Mouse (Mus musculus) ES-Bruce4 (cell line): ENCODE measurements around the gene Pdhb. TPM values are rescaled to one million over a fixed set of nuclear protein-coding genes. Genes with fewer than 3 reads are reported as not detected.

Experiments used
- H3K27ac ChIP-seq: 2 replicates; pipeline ENCODE4 v1.5.1; 2012; ENCODE audit warnings: low read length, inconsistent platforms; ENCODE audit not compliant: insufficient read depth
- H3K27me3 ChIP-seq: 2 replicates; pipeline ENCODE4 v1.6.1; 2012; ENCODE audit warnings: mild to moderate bottlenecking, low read length, inconsistent platforms; ENCODE audit not compliant: control insufficient read depth, poor library complexity, insufficient read depth, severe bottlenecking
- H3K36me3 ChIP-seq: 2 replicates; pipeline ENCODE4 v1.6.1; 2012; ENCODE audit warnings: inconsistent platforms, mild to moderate bottlenecking, low read length, moderate library complexity; ENCODE audit not compliant: control insufficient read depth, poor library complexity, insufficient read depth, severe bottlenecking
- H3K4me1 ChIP-seq: one replicate; pipeline ENCODE4 v1.8.1; 2011; ENCODE audit warnings: low read length; ENCODE audit not compliant: control insufficient read depth, insufficient read depth
- H3K4me3 ChIP-seq: 2 replicates; pipeline ENCODE4 v1.5.1; 2011; ENCODE audit warnings: low read depth, mild to moderate bottlenecking, low read length
- H3K9ac ChIP-seq: 2 replicates; pipeline ENCODE4 v1.6.1; 2012; ENCODE audit warnings: low read depth, mild to moderate bottlenecking, inconsistent platforms; ENCODE audit not compliant: poor library complexity, severe bottlenecking
- H3K9me3 ChIP-seq: replicated peaks from 2 replicates; pipeline ENCODE4 v1.6.1; 2012; ENCODE audit warnings: mild to moderate bottlenecking, low read length, inconsistent platforms; ENCODE audit not compliant: control insufficient read depth, poor library complexity, insufficient read depth, severe bottlenecking
- CTCF ChIP-seq: IDR thresholded peaks from one replicate; pipeline ENCODE4 v1.8.1; 2011; ENCODE audit warnings: low read depth, low read length
- EP300 ChIP-seq: IDR thresholded peaks from 2 replicates; pipeline ENCODE4 v1.6.1; 2011; ENCODE audit warnings: low read depth, low read length; ENCODE audit not compliant: insufficient read depth
- POLR2A ChIP-seq: IDR thresholded peaks from one replicate; pipeline ENCODE4 v1.8.1; 2011; ENCODE audit warnings: low read length; ENCODE audit not compliant: insufficient read depth
- polyA plus RNA-seq: library from polyadenylated mRNA; stranded (reverse); fragments of >200 nt; gene quantifications from 2 replicates; pipeline ENCODE4 v1.2.4, GENCODE M21; 2011; ENCODE audit warnings: low read depth; ENCODE audit not compliant: missing spikeins, insufficient read depth, insufficient read length

Gene Pdhb
- polyA plus RNA-seq, 1 experiment: 168 TPM

DNA sequence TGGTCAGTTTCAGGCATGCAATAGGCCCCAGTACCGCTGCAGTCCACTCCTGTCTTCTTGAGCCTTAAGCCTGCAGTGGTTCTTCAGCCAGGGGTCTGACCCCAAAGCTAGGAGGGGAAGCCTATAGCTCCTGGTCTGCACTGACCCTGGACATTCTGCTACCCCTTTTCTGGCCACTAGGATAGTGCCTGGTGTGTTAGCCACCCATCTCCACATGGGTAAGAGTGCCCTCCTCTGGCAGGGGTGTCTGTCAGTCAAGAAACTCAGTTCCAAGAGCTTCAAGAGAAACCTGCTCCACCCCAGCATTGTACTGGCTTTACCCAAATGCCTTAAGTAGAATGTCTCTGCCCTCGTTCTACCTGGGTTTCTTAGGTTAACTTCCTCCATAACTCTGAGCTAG is 11.0 kb downstream of the Pdhb start:
- TF ChIP-seq CTCF (peak; percentile 12), POLR2A (no peak), EP300 (no peak)
- no peak overlapping the region for H3K4me3 ChIP-seq
- H3K36me3 ChIP-seq: peaks cover 28% of the 10 kb centered on the region
- no peaks in the 10 kb centered on the region for H3K4me1 ChIP-seq
- H3K9ac ChIP-seq: no peak overlapping the region
- no peak overlapping the region for H3K27ac ChIP-seq
- H3K9me3 ChIP-seq: no peaks in the 10 kb centered on the region
- no peaks in the 10 kb centered on the region for H3K27me3 ChIP-seq

DNA sequence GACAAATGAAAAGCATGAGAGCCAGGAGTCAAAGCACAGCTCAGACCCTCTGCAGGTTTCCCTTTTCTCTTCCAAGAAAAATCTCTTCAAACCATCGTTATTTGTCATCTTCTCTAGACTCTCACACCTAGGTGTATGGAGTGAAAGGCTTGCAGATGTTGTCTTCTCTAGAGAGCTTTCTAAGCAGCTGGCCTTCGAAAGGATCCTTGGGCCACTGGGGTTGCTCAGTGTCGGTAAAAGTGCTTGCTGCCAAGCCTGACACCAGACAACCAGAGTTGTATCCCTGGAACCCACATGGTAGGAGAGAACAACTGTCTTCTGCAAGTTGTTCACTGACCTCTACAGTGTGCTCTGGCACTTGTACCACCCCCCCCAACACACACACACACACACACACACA is 13.7 kb downstream of the Pdhb start:
- Histone ChIP-seq H3K4me3 (no peak overlapping the region), H3K27me3 (no peaks in the 10 kb centered on the region), H3K36me3 (peaks cover 6% of the 10 kb centered on the region; the same call in 1 of the 2 replicates), H3K4me1 (no peaks in the 10 kb centered on the region), H3K9me3 (no peaks in the 10 kb centered on the region), H3K9ac (no peak overlapping the region), H3K27ac (no peak overlapping the region)
- TF ChIP-seq EP300 (no peak), CTCF (no peak), POLR2A (no peak)

- no peaks in the 10 kb centered on the region for H3K27me3 ChIP-seq
- TF ChIP-seq EP300 (no peak), CTCF (no peak), POLR2A (no peak)
- no peaks in the 10 kb centered on the region for H3K4me1 ChIP-seq
- no peak overlapping the region for H3K4me3 ChIP-seq
- H3K9ac ChIP-seq: no peak overlapping the region
- H3K36me3 ChIP-seq: peaks cover 6% of the 10 kb centered on the region; the same call in 1 of the 2 replicates
- no peaks in the 10 kb centered on the region for H3K9me3 ChIP-seq
- H3K27ac ChIP-seq: no peak overlapping the region
Observed at GRCm38 (mm10) chr14:8158721-8159120, 14.1 kb downstream of the Pdhb start.

GRCm38 (mm10) chr14:8156947-8157346 is 15.9 kb downstream of the Pdhb start:
- TF ChIP-seq CTCF (no peak), EP300 (no peak), POLR2A (no peak)
- H3K36me3 ChIP-seq: no peaks in the 10 kb centered on the region
- H3K4me1 ChIP-seq: no peaks in the 10 kb centered on the region
- H3K9ac ChIP-seq: no peak overlapping the region
- H3K27ac ChIP-seq: no peak overlapping the region
- no peak overlapping the region for H3K4me3 ChIP-seq
- no peaks in the 10 kb centered on the region for H3K27me3 ChIP-seq
- H3K9me3 ChIP-seq: no peaks in the 10 kb centered on the region

- no peak overlapping the region for H3K27ac ChIP-seq
Observed at GRCm38 (mm10) chr14:8154072-8154471, 18.8 kb downstream of the Pdhb start.

GRCm38 (mm10) chr14:8151757-8152156 is 21.1 kb downstream of the Pdhb start:
- Histone ChIP-seq H3K4me3 (no peak overlapping the region), H3K27me3 (no peaks in the 10 kb centered on the region), H3K4me1 (no peaks in the 10 kb centered on the region), H3K9ac (no peak overlapping the region), H3K27ac (no peak overlapping the region), H3K36me3 (no peaks in the 10 kb centered on the region), H3K9me3 (no peaks in the 10 kb centered on the region)
- no peak for TF ChIP-seq CTCF
- no peak for TF ChIP-seq POLR2A
- TF ChIP-seq EP300: no peak

More at GRCm38 (mm10) chr14:8154072-8154471, 18.8 kb downstream of the Pdhb start:
- H3K4me1 ChIP-seq: no peaks in the 10 kb centered on the region
- no peaks in the 10 kb centered on the region for H3K27me3 ChIP-seq
- H3K9me3 ChIP-seq: no peaks in the 10 kb centered on the region
- TF ChIP-seq POLR2A (no peak), EP300 (no peak), CTCF (no peak)
- no peaks in the 10 kb centered on the region for H3K36me3 ChIP-seq
- H3K9ac ChIP-seq: no peak overlapping the region
- H3K4me3 ChIP-seq: no peak overlapping the region
